Mouse (Mus musculus) midbrain, postnatal 0 days (tissue): ENCODE results near the gene Cep170. TPM values are rescaled to one million over a fixed set of nuclear protein-coding genes. Genes with fewer than 3 reads are reported as not detected.
A peak's percentile ranks its signal among the peaks of the same experiment; 100 is the strongest.

Experiments used
- ATAC-seq: fragments of 200-750 bp; cut with Nextera tagmentation; 2 replicates; pipeline ENCODE4 v1.8.0; 2017; ENCODE audit warnings: moderate number of reproducible peaks, mild to moderate bottlenecking, moderate TSS enrichment, moderate library complexity; ENCODE audit not compliant: low FRiP score
- DNase-seq: peaks from one replicate; pipeline ENCODE4 v3.0.0-alpha.2; 2015; ENCODE audit warnings: low spot score
- H3K27ac ChIP-seq: fragments of 300-500 bp; sonication (generic); 2 replicates; pipeline ENCODE4 v1.5.1; 2014; ENCODE audit warnings: low read depth, mild to moderate bottlenecking, low read length, mixed read lengths
- H3K27me3 ChIP-seq: fragments of 300-500 bp; sonication (generic); 2 replicates; pipeline ENCODE4 v1.6.1; 2014; ENCODE audit warnings: low read length, control low read depth, mixed read lengths; ENCODE audit not compliant: insufficient read depth
- H3K36me3 ChIP-seq: fragments of 300-500 bp; sonication (generic); 2 replicates; pipeline ENCODE4 v1.6.1; 2014; ENCODE audit warnings: low read length, control low read depth, mixed read lengths; ENCODE audit not compliant: insufficient read depth
- H3K4me1 ChIP-seq: fragments of 300-500 bp; sonication (generic); 2 replicates; pipeline ENCODE4 v1.6.1; 2014; ENCODE audit warnings: mild to moderate bottlenecking, control low read depth, antibody characterized with exemption, low read length, mixed read lengths; ENCODE audit not compliant: insufficient read depth
- H3K4me2 ChIP-seq: fragments of 300-500 bp; sonication (generic); 2 replicates; pipeline ENCODE4 v1.6.1; 2014; ENCODE audit warnings: low read depth, mild to moderate bottlenecking, low read length, mixed read lengths; ENCODE audit not compliant: poor library complexity, severe bottlenecking
- H3K4me3 ChIP-seq: fragments of 300-500 bp; sonication (generic); 2 replicates; pipeline ENCODE4 v1.5.1; 2014; ENCODE audit warnings: low read depth, mild to moderate bottlenecking, low read length, moderate library complexity
- H3K9ac ChIP-seq: fragments of 300-500 bp; sonication (generic); replicated peaks from 2 replicates; pipeline ENCODE4 v1.6.1; 2014; ENCODE audit warnings: mild to moderate bottlenecking, low read length, moderate library complexity, mixed read lengths; ENCODE audit not compliant: poor library complexity, severe bottlenecking
- H3K9me3 ChIP-seq: fragments of 300-500 bp; sonication (generic); 2 replicates; pipeline ENCODE4 v1.6.1; 2016; ENCODE audit warnings: low read length, control low read depth
- CTCF ChIP-seq: IDR thresholded peaks from 2 replicates; pipeline ENCODE4 v1.5.1; 2016; ENCODE audit warnings: antibody characterized with exemption, mild to moderate bottlenecking
- WGBS: fragments of 180-500 bp; shearing (Covaris S2); extraction: QIAGEN DNeasy Blood & Tissue Kit; methylation state at CpG from one replicate; pipeline ENCODE4 v1.1.7; 2014; 5-methylcytosine and 5-hydroxymethylcytosine counted together
- polyA plus RNA-seq: library from polyadenylated mRNA; unstranded; fragments of >200 nt; fragmentation: Nextera tagmentation; extraction: Ambion mirVana; gene quantifications from 2 replicates; pipeline ENCODE4 v1.2.1, GENCODE M21; 2015
- total RNA-seq: library from RNA; depleted of rRNA; stranded (reverse); fragments of >200 nt; gene quantifications from 2 replicates; pipeline ENCODE4 v1.2.3, GENCODE M21; 2014

The Cep170 gene
- total and polyA plus RNA-seq, 2 experiments from 2014 or later, result 83.1 to 165 TPM

DNA sequence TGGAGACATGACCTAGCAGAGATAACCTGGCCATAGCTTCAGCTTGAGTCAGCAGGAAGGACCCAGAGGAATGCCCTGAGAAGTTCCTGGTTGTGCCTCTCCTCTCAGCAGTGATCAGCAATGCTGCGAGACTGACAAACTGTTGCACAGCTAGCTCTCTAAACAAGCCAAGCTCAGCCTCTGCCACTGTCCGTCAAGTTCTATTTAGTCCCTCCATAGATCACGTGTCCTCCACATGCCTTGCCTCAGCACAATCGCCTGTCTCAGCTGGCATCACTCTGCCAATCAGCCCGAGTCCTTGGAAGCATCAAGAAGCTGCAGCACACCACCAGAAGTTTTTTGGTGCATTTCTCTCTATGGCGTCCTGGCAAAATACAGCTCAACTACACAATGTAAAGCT lies 21.0 kb upstream of the Cep170 start:
- Histone ChIP-seq H3K36me3 (no peaks in the 10 kb centered on the region), H3K27me3 (no peaks in the 10 kb centered on the region), H3K9ac (no peak overlapping the region), H3K4me3 (no peak overlapping the region), H3K4me2 (peak overlapping the region; percentile 66; the same call in 1 of the 2 replicates), H3K4me1 (no peaks in the 10 kb centered on the region), H3K27ac (no peak overlapping the region), H3K9me3 (no peaks in the 10 kb centered on the region)
- TF ChIP-seq CTCF, result no peak
- DNase-seq, result no peak
- WGBS, result 55% methylated on average over 6 of the region's 6 CpGs
- ATAC-seq, result no peak

DNA sequence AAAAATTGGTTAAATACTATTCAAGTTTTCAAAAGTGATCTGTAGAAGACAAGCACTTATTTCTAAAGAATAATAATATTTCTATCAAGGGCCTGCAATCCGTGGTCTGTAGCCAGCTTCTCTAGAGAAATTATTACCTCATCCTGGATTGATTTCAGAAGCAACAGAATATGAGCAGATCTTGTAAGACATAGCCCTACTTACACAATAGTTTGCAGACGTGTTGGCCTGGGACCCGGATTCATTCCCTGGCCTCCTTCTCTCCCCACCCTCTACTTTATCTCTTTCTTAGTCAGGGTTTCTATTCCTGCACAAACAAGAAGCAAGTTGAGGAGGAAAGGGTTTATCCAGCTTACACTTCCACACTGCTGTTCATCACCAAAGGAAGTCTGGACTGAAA lies 20.1 kb upstream of the Cep170 start:
- H3K27me3 ChIP-seq, result no peaks in the 10 kb centered on the region
- H3K4me1 ChIP-seq, result no peaks in the 10 kb centered on the region
- no peak overlapping the region for H3K4me3 ChIP-seq
- 90% methylated on average over 3 of the region's 3 CpGs for WGBS
- ATAC-seq (no peak), DNase-seq (no peak)
- H3K9ac ChIP-seq, result no peak overlapping the region
- TF ChIP-seq CTCF, result no peak
- no peak overlapping the region for H3K27ac ChIP-seq
- no peaks in the 10 kb centered on the region for H3K9me3 ChIP-seq
- no peak overlapping the region for H3K4me2 ChIP-seq
- no peaks in the 10 kb centered on the region for H3K36me3 ChIP-seq

DNA sequence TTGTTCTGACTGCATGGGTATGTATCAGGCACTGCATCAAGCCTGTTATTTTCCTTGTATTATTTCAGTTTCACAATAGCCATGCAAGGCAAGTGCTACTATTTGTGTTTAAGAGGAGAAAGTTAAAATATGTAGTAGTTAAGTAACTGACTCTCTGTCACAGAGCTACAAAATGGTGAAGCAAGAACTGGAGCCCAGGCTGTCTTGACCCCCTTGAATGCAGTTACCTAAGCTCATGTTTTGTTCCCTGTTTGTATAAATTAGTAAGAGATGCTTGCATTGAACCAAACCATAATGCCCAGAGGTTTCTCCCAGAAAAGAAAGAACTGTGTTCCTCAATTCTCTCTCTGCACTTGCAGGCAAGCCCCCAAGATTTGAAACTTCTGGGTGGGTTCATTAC lies 19.4 kb upstream of the Cep170 start:
- H3K27me3 ChIP-seq, result no peaks in the 10 kb centered on the region
- H3K4me2 ChIP-seq, result no peak overlapping the region
- no peaks in the 10 kb centered on the region for H3K9me3 ChIP-seq
- no peak for TF ChIP-seq CTCF
- H3K4me1 ChIP-seq, result no peaks in the 10 kb centered on the region
- ATAC-seq (no peak), DNase-seq (no peak)
- H3K4me3 ChIP-seq, result no peak overlapping the region
- H3K9ac ChIP-seq, result no peak overlapping the region
- H3K27ac ChIP-seq, result no peak overlapping the region
- H3K36me3 ChIP-seq, result no peaks in the 10 kb centered on the region

DNA sequence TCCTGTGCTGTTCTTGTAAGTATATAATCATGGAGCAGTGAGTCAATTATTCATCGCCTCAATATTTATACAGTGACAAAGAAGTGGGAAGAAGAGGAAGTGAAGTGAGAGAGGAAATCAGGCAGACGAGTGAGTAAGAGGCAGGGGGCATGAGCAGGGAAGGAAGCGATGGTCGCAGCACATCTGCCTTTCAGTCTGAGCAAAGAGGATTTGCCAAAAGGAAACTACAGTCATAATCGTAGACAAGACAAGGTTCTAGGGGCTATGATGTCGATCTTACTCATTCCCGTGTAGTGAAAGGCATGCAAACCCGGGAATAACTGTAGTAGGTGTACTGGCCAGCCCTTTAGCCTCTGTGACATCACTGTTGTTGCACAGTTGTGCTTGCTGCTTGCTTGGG lies 18.7 kb upstream of the Cep170 start:
- 83% methylated on average over 8 of the region's 8 CpGs for WGBS
- Histone ChIP-seq H3K4me2 (no peak overlapping the region), H3K27me3 (no peaks in the 10 kb centered on the region), H3K9ac (no peak overlapping the region), H3K9me3 (no peaks in the 10 kb centered on the region), H3K4me3 (no peak overlapping the region), H3K27ac (no peak overlapping the region), H3K4me1 (no peaks in the 10 kb centered on the region), H3K36me3 (no peaks in the 10 kb centered on the region)
- no peak for TF ChIP-seq CTCF
- ATAC-seq (no peak), DNase-seq (no peak)

DNA sequence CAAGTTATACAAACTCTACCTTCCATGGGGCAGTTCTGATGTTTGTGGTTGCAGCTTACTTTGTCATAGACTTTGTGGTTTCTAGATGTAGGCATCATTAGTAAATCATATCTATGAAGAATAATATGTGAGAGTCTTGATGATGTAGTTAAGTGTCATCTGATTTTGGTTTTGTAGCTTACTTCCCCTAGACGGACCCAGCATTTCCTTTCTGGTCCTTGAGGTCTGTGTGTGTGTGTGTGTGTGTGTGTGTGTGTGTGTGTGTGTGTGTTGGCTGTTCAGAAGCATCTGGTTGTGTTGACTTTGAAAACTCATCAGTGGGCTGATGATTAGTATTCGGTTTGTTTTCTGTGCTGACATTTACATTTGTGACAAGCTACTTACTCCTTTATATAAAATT lies 18.2 kb upstream of the Cep170 start:
- no peak overlapping the region for H3K27ac ChIP-seq
- H3K4me3 ChIP-seq, result no peak overlapping the region
- no peaks in the 10 kb centered on the region for H3K9me3 ChIP-seq
- no peak overlapping the region for H3K4me2 ChIP-seq
- no peak overlapping the region for H3K9ac ChIP-seq
- no peaks in the 10 kb centered on the region for H3K36me3 ChIP-seq
- 82% methylated on average over 2 of the region's 2 CpGs for WGBS
- DNase-seq, result no peak
- H3K27me3 ChIP-seq, result no peaks in the 10 kb centered on the region
- H3K4me1 ChIP-seq, result no peaks in the 10 kb centered on the region
- no peak for TF ChIP-seq CTCF
- ATAC-seq, result no peak

DNA sequence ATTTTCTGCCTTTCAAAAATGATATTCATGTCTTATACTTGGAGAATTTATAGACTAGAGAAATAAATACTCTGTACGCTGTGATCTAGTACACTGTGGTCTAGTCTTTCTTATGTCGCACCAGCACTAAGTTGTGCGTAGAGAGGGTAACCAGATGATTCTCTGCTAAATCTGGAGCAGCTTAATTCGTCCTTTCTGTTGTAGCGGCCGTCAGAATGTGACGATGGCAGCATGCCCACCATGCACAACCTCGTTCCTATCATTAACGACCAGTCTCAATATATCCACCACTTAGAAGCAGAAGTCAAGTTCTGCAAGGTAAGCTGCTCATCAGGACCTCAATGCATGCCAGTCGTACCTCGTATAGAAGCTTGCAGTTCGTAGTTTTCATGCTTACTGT lies 14.8 kb upstream of the Cep170 start:
- H3K27ac ChIP-seq, result no peak overlapping the region
- TF ChIP-seq CTCF, result no peak
- 94% methylated on average over 12 of the region's 12 CpGs for WGBS
- no peak for DNase-seq
- ATAC-seq, result no peak
- no peak overlapping the region for H3K9ac ChIP-seq
- H3K4me1 ChIP-seq, result no peaks in the 10 kb centered on the region
- no peak overlapping the region for H3K4me3 ChIP-seq
- no peaks in the 10 kb centered on the region for H3K9me3 ChIP-seq
- no peaks in the 10 kb centered on the region for H3K27me3 ChIP-seq
- no peak overlapping the region for H3K4me2 ChIP-seq
- no peaks in the 10 kb centered on the region for H3K36me3 ChIP-seq
